Mouse (Mus musculus): Measurements from ENCODE around the gene Dnajb5.

DNA sequence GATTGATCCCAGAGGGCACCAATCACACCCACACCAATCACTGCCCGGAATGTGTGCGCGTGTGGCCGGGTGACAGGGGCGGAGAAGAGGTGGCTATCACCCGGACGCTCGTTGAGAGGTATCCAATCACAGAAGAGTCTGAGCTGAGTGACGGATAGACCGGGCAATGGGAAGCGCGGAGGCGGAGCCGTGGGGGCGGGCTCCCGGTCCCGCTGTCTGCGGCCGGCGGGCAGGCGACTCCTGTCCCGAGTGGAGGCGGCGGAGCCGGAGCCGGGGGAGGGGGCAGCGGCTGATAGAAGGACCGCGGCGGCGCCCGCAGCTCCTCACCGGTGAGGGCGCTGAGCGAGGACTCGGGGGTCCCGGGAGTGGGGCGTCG is at the start of gene Dnajb5:
- TF ChIP-seq USF1 (IDR thresholded peaks at IDR 0.05; ENCODE audit: low read depth) (no peak), E2F4 (IDR thresholded peaks at IDR 0.05; ENCODE audit: insufficient read depth) (no peak), POLR2A (IDR thresholded peaks at IDR 0.05; ENCODE audit: insufficient read length, low read depth) (peak; percentile 77), MYOG (IDR thresholded peaks at IDR 0.05; ENCODE audit: control insufficient read depth in 1 of 3, insufficient read depth in 1 of 3, insufficient read length in 2 of 3, low read depth in 2 of 3) (no peak), REST (IDR thresholded peaks at IDR 0.05; ENCODE audit: insufficient read depth, insufficient read length) (no peak)

Data from myocyte (in vitro differentiated cells).